Mouse (Mus musculus): Measurements from ENCODE around the gene Tbc1d8.
A peak's percentile ranks its signal among the peaks of the same experiment; 100 is the strongest.

Tbc1d8 gene

GRCm38 (mm10) chr1:39394096-39394495, 84.5 kb downstream of the Tbc1d8 start:
- no peak for DNase-seq (ENCODE audit: low read depth)

DNA sequence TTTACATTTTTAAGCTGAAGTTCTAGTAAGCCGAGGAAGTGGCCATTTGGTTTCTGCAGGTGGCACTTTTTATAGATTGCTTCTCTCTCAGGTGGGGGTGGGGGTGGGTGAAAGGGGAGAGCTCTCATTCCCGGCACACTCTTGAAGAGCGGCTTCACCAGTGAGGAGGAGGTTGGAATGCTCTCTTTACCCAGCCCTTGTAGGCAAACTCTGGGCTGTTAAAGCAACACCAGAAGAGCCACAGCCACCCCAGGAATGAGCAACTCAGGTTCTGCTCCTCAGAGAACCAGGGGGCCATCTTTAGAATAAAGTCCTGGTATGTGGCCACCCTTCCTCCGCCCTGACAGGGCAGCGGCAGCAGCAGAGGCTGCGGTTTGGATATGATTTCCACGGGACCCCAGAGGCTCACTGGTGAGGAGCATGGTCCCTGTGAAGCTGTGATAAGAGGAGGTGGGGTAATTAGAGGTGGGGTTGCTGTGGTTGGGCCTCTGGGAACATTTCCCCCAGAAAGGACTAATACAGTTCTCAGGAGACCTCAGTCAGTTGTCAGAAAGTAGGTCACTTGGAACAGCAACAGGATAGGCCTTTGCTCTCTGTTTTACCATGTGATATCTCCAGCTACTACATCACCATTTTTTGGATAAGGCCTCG, 85.2 kb downstream of the Tbc1d8 start:
- DNase-seq (ENCODE audit: low read depth), result no peak

- DNase-seq (ENCODE audit: low read depth), result no peak
Measured at GRCm38 (mm10) chr1:39392189-39392588, 86.4 kb downstream of the Tbc1d8 start.

DNA sequence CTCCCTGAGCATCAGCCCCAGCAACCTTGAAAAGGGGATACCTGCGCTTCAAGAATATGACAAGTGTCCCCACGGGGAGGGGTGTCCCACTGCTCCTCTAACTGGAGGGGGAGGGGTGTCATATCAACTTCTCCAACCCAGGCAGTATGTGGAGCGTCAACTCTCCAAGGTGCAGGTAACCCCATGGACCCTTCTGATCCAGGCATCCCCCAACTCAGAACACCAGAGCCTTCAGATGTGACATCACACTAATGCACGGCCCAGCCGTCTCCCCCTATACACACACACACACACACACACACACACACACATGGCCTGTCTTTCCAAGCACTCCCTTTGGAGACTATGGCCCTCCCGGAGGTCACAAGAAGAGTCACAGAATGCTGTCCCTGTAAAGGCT, 86.9 kb downstream of the Tbc1d8 start:
- DNase-seq (ENCODE audit: low read depth), result no peak

- no peak for DNase-seq (ENCODE audit: low read depth)
Measured at GRCm38 (mm10) chr1:39389338-39389737, 89.2 kb downstream of the Tbc1d8 start.

- DNase-seq (ENCODE audit: low read depth), result no peak
Measured at GRCm38 (mm10) chr1:39388163-39388562, 90.4 kb downstream of the Tbc1d8 start.

DNA sequence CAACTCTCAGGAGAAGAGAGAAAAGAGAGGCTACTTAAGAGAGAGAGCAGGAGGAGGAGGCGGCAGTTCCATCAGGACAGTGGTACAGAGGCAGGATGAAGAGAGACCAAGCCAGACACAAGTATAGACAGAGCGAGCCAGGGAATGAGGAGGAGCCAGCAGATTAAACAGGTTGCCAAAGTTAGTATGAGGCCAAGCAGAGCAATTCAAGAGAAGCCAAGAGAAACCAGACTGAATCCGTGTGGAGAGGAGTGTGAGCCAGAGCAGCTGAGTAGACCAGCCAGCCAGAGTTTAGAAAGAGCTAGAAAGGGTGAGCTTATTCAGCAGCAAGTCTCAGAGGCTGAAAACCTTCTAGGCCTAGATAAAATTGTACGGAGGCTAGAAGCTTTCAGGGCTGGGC, 91.1 kb downstream of the Tbc1d8 start:
- DNase-seq (ENCODE audit: low read depth), result no peak

GRCm38 (mm10) chr1:39386456-39386855, 92.1 kb downstream of the Tbc1d8 start:
- DNase-seq (ENCODE audit: low read depth), result no peak

DNA sequence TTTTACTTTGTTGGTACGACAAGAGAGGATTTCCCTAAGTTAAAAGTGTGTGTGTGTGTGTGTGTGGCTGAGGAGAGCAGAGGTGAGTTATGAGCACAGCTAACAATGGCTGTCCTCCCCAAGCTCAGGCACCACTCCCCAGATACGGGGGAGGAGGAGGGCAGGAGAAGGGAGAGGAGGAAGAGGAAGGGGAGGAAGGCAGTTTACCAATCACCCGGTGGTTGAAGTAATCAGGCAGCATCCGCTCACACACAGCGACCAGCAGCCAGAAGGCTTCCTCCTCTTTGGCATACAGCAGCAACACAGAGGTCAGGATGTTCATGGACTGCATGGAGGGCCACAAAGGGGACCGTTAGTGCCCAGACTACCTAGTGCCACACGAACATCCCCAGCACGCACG, 93.6 kb downstream of the Tbc1d8 start:
- DNase-seq (ENCODE audit: low read depth), result no peak

- no peak for DNase-seq (ENCODE audit: low read depth)
Measured at GRCm38 (mm10) chr1:39381017-39381416, 97.5 kb downstream of the Tbc1d8 start.

DNA sequence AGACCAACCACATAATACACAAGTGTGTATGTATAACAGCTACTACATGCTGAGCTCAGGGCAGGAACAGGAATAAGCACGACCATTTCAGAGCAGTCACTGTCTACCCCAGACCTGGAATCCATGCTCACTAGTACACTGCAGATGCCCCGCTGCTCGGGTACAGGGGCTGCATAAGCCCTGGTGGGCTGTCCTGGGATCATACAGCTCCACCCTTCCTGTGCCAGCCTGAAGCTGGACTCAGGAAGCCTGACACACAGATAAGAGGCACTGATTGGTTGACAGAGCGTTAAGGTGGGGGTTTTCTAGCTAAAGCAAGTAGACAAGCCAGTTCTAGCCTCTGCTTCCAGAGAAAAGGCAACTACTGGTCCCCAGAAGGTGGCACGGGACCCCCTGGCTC, 99.5 kb downstream of the Tbc1d8 start:
- DNase-seq (ENCODE audit: low read depth), result no peak

DNA sequence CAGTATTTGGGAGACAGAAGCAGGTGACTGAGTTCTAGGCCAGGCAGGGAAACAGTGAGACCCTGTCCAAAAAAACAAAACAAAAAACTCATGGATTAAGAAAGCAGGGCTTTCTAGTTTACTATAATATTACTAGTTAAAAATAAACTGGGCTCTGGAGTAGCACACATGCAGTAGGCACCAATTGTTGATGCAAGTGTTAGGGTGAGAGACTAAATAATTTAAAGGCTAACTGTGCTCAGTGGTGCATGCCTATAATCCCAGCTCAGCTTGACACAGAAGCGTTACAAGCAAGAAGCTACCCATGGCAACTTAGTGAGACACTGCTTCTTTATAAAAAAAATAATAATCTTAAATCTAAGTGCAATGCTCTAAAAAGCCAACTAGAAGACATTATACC, 100.0 kb downstream of the Tbc1d8 start:
- no peak for DNase-seq (ENCODE audit: low read depth)

DNA sequence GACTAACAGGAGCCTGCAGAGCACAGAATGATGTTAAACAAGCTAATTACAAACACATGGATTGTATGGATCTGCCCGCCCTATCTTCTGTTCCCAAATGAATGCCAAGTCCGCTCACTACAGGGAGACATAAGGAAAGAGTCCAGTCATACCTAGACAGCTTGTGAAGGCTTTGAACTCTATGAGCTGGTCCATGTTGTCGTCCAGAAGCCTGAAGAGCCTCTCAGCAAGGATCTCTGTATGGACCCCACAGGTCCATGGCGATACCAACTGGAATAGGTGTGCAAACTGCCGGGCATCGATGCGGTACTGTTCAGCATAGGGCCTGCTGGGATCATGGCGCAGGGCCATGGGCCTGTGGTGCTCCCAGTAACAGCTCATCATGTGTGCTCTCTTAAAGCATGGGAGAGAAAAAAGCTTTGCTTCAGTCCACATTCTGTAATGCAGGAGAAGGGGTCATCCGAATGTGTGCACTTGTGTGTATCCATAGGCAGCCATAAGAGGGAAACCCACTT, 101.8 kb downstream of the Tbc1d8 start:
- DNase-seq (ENCODE audit: low read depth), result no peak

- no peak for DNase-seq (ENCODE audit: low read depth)
Measured at GRCm38 (mm10) chr1:39376121-39376520, 102.4 kb downstream of the Tbc1d8 start.

DNA sequence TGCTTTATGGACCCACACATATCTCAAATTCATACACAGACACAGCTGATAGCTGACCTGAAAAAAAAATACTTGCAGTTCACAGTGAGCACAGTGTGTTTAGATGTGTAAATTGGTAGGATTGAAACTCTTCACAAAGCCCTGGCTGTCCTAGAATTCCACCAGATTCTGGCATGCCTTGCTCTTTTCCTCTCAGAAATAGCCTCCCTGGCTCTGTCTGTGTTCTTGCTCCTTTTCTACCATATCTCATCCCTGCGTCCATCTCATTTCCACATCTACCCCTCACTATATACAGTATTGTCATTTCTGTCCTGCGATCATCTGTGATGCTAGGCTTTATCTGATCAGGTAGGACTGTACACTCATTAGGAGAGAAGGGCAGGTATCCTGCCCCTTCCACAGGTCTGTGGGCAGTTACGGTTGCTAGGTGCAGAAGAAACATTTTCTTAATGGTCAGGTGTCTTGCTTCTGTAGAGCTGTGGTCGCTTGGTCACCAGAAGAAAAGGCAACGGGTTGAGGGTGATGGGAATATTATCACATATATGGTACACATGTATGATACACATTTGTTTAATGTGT, 104.2 kb downstream of the Tbc1d8 start:
- no peak for DNase-seq (ENCODE audit: low read depth)

DNA sequence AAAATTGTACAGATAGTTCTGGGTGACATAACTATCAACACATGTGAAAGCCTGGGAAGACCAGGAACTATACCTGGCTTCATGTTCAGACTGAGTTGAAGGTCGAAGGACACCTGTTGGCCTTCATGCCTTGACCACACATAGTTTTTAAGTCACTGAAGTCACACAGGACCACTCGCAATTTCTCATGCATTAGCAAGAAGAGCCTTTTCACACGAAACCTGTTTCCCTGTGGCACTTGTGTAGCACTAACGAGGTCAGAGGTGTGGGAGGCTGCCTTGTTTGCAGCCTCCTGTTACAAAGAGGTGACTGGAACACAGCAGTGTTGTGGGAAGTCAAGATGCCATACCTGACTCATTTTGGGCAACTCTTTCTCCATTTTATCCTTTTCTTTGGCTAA, 105.2 kb downstream of the Tbc1d8 start:
- DNase-seq (ENCODE audit: low read depth), result no peak

- DNase-seq (ENCODE audit: low read depth), result no peak
Measured at GRCm38 (mm10) chr1:39372220-39372843, 106.2 kb downstream of the Tbc1d8 start.

DNA sequence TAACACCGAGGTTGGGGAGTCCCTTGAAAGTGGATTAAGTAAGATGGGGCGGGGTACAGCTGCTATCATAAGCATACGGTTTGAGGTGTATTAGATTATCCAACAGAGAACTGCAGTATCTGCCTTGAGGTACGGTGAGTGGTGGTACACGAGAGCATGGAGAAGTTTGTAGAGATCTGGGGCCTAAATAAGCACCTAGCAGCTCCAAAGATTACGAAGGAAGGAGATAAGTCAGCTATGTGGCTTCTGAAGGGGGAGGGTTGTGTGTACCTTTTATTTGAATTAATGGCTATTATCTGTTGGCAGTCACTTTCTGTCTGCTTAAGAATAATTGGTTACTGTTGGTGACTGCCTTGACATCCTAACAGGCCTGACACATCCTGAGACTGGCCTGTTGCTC, 108.1 kb downstream of the Tbc1d8 start:
- DNase-seq (ENCODE audit: low read depth), result no peak

DNA sequence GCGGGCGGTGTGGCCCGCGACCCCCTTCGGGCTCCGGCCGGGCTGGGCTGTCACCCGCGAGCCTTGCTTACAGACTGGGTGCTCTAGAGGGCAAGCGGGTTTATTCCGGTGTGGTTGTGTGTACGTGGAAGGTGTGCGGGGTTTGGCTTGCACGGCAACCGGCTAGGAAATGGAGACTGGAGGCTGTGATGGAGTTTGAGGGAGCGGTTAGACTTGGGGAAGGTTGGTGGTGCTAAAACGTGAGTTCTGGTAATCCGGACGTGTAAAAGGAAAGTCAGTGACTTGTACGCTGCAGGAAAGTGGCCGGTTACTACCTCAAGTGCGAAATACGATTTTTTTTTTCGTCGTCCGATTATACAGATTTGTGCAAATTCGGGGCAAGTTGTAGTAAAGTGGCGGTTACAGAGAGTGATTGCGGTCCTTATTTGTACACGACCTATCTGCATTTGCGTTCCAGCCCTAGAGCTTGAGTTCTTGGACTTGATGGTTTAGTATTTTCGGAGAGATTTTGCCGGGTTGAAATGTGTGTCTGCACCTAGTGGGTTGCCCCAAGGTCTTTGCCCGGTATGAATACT, 110.2 kb downstream of the Tbc1d8 start:
- no peak for DNase-seq (ENCODE audit: low read depth)

DNA sequence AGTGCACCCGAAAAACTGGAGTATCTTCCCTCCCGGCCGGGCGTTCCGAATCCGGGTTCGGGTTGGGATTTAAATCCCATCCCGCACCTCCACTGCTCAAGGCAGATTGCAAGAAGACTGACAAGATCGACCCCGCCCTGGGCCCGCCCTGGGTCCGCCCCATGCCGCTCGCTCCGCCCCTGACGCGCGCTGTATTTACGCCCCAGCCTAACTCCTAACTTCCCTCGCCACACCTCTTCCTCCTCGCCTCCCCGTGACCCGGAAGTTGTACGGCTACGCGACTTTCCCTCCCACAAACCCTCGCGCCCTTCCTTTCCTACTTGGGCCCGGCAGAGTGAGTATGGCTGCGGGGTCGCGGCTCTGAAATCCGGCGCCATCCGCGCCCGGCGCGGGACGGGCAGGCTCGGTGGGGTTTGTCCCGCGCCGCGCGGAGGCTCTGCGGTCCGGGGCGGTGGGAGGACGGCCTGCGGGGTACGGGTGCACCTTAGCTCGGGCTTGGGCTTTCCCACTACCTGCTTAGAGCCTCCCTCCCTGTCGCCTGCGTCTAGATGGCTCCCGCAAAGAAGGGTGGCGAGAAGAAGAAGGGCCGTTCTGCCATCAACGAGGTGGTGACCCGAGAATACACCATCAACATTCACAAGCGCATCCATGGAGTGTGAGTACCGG, 110.8 kb downstream of the Tbc1d8 start, which contains the start of gene Rpl31:
TSS of gene Rpl31 (plus strand) at position 242 of the 666 bp plus-strand sequence.
- DNase-seq (ENCODE audit: low read depth), result peak; percentile 81

GRCm38 (mm10) chr1:39367045-39367444, 111.5 kb downstream of the Tbc1d8 start:
- no peak for DNase-seq (ENCODE audit: low read depth)

- no peak for DNase-seq (ENCODE audit: low read depth)
Measured at GRCm38 (mm10) chr1:39365562-39365961, 113.0 kb downstream of the Tbc1d8 start.

DNA sequence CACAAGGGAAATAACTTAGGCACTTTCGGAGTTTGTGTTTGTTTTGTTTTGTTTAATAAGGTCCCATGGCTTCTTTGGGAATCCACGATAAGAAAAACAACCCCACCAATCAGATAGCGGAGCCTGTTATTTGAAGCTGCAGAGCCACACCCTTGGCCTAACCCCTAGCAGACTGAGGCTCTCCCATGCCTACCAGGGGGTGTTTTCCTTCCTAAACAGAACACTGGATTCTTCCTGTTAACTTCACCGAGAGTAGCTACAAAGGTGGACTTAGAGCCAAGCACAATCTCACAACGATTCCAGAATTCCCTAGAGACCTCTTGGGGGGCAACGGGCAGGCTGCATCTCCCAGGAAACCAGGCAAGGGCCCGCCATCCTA, 116.1 kb downstream of the Tbc1d8 start:
- no peak for DNase-seq (ENCODE audit: low read depth)

Data from c-Kit-positive CD71-negative TER-119-negative erythroid progenitor cells, embryonic 14.5 days (primary cell).